Mouse (Mus musculus) brain, embryonic 14.5 days (tissue): ENCODE data around the gene Zhx3. TPM values are rescaled to one million over a fixed set of nuclear protein-coding genes. Genes with fewer than 3 reads are reported as not detected.

Experiments
- DNase-seq: peaks from one replicate; pipeline ENCODE4 v3.0.0-alpha.2; 2011; ENCODE audit warnings: low read depth
- CTCF ChIP-seq: fragments of 200-500 bp; IDR thresholded peaks from 2 replicates; pipeline ENCODE4 v1.5.1; 2012; ENCODE audit warnings: inconsistent platforms, mild to moderate bottlenecking, moderate library complexity, borderline replicate concordance; ENCODE audit not compliant: insufficient read depth, insufficient read length; ENCODE audit errors: extremely low read depth
- POLR2A ChIP-seq: fragments of 200-500 bp; IDR thresholded peaks from 2 replicates; pipeline ENCODE4 v1.6.1; 2012; ENCODE audit warnings: mild to moderate bottlenecking, inconsistent platforms, borderline replicate concordance; ENCODE audit not compliant: poor library complexity, insufficient read depth, insufficient read length, severe bottlenecking; ENCODE audit errors: extremely low read depth
- polyA plus RNA-seq: library from polyadenylated mRNA; depleted of rRNA; stranded (reverse); fragments of >200 nt; gene quantifications from 2 replicates; pipeline ENCODE4 v1.2.3, GENCODE M21; 2012

Zhx3 gene
- polyA plus RNA-seq, 1 experiment, result 14.5 TPM

DNA sequence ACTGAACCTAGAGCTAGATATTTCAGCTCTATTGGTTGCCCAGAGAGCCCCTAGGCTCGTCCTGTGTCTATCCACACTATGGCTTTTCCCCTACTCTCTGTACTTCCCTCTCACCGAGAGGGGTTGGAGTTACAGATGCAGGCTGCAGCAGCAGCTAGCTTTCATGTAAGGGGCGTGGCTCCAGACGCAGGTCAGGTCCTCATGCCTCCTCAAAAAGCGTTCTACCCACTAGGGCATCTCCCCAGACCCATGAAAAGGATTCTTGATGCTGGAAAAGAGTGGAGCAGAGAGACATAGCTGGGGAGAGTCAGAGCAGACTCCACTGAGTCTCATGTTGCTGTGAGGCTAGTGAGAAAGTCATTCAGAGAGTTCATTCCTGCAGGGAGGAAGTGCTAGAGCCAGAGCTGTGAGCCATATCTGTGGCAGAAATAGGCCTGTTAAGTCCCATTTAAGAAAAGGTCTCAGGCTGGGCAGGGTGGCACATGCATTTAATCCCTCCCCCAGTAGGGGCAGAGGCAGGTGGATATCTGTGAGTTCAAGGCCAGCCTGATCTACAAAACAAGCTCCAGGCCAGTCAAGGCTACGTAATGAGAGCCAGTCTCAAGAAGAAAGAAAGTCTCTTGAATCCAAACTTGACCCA is 8.8 kb upstream of the Zhx3 start:
- TF ChIP-seq POLR2A, result no peak
- no peak for TF ChIP-seq CTCF
- DNase-seq, result no peak

DNA sequence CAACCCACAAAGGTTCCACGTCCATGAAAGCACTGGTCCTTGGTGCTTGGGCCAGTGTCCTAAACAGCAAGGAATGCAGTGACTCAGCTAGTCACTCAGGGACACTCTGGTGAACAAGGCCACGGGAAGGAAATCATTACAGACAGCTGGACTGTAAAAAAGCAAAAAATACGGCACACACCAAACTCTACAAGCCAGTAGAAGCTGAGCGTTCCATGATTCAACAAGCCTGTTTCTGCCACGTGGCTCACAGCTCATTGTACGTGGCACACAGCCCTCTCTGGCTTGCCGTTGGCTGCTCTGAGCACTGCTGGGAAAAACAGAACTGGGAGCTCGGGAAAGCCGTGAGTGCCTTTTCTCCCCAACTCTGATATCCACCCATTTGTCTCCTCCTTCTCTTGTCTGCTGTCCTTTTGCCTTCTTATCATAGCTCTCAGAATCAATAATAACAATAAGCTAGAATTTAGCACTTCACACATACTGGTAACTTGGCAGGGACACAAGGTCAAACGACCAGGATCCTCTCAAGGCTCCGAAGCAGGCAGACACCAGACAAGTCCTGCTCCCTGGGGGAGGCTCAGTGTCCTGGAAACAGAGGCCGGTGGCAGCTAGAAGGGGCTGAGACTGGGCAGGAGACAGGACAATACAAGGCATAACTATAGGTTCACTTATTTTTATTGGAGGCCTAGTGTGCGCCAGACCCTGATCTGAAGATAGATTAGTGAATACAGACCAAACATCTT is 7.8 kb upstream of the Zhx3 start, which contains the start of gene Lpin3:
Gene Lpin3, plus strand, starts transcription at position 218 of the 743 bp plus-strand sequence.
- TF ChIP-seq POLR2A (no peak), CTCF (no peak)
- peak; percentile 15 for DNase-seq

DNA sequence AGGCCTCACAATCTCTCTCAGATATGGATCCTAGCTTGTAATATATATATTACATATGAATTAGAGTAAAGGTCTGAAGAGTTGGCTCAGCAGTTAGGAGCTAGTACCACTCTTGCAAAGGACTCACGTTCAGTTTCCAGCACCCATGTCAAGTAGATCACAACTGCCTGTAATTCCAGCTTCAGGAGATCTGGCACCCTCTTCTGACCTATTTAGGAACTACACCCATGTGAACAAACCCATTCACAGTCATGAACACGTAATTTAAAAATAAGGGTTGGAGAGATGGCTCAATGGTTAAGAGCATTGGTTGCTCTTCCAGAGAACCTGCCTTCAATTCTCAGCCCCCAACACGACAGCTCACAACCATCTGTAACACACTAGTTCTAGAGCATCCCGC is 3.3 kb upstream of the Zhx3 start:
- no peak for DNase-seq
- no peak for TF ChIP-seq POLR2A
- peak; percentile 28; the same call in 1 of the 2 replicates for TF ChIP-seq CTCF

DNA sequence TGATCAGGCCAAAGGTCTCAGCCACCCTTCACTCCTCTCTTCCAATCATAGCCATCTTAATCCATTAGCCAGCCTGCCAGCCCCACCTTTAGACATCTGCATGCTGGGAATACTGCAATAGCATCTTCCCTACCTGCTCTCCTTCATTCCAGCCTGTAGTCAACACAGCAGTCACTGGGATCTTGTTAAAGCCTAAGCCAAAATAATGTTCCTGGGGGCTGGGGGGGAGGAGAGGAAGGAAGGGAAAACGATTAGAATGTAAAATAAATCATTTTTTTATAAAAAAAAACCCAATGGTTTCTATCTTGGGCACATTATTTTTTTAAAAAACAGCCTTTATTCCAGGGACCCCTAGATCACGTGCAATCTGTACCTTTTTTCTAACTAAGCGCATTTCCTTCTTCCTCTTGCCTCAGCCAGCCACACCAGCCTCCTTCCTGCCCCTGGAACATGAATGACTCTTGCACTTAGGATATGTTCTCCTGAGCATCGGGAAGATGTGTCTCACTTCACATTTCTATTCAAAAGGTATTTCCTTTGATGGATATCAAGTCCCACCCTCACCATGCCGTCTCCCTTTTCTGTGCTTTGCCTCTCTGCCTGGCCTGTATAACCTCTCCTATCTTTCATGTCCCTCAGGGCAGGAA is 1.6 kb upstream of the Zhx3 start:
- no peak for DNase-seq

DNA sequence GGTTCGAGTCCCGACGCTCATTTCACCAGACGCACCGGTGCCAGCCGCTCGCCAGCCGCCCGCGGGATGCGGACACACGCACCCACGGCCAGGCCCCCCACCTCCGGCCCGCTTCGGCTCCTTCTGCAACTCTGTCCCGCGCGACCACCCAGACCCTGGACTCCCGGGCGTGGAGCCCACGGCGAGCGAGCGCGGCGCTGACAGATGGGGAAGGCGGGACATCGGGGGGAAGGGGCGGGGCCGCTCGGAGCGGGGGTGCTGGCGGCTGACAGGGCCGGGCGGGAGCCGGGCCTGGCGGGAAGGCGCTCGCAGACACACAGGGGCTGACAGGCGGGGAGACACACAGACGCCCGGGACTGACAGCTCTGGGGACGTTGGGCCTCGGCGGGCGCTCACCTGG is 403 bp downstream of the Zhx3 start:
- TF ChIP-seq POLR2A, result no peak
- no peak for TF ChIP-seq CTCF
- peak; percentile 87 for DNase-seq

More for the DNA sequence above, 1.6 kb upstream of the Zhx3 start:
- TF ChIP-seq CTCF (no peak), POLR2A (no peak)

DNA sequence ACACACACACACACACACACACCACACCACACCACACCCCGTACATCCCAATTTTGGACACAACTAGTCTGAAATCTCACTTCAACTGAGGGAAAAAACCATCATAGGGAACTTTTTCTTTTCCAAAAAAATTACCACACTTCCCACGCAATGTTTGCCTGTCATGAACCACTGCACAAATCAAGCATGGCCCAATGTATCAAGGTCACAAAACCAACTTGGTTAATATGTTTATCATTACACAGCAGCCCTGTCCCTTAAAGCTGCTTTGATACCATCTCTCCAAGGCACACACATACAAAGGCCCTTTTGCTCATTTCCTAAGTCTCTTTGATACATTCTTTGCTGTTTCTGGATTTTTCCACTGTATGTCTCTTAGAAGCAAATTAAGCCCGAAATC is 1.5 kb downstream of the Zhx3 start:
- no peak for DNase-seq
- TF ChIP-seq POLR2A, result no peak
- no peak for TF ChIP-seq CTCF

DNA sequence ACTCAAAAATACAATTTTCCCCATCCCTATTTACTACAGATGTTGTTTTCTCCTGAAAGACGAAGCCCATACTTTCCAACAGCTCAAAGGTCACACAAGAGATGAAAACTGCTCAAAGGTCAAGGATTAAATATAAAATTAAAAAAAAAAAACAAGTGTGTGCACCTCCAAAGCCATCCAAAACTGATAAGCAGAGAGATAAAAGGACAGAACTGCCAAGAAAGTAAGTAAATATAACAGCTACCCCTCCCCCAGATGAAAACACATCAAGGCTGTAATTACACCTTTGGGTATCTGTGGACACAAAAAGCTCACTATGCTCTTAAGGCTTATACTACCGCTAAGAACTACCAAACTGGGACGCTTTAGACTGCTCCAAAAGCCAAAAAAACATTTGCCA is 3.4 kb downstream of the Zhx3 start:
- no peak for DNase-seq
- TF ChIP-seq CTCF (no peak), POLR2A (no peak)

DNA sequence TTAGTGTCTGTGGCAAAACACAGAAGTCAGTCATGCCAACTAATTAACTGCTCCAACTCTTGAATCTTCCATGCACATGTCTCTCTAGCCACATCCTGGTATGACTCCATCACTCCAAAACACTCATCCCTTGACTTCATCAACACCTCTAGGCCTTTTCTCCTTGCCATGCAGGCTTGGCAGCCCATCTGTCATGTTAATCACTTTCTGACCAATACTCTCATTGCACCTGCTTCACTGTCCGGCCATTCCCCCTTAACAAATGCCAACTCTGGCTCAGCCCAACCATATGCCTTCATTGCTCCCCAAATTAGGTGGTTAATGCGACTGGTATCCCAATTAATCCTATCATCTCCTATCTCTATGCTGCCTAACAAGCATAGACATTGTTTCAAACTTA is 7.5 kb downstream of the Zhx3 start:
- DNase-seq, result peak; percentile 52

DNA sequence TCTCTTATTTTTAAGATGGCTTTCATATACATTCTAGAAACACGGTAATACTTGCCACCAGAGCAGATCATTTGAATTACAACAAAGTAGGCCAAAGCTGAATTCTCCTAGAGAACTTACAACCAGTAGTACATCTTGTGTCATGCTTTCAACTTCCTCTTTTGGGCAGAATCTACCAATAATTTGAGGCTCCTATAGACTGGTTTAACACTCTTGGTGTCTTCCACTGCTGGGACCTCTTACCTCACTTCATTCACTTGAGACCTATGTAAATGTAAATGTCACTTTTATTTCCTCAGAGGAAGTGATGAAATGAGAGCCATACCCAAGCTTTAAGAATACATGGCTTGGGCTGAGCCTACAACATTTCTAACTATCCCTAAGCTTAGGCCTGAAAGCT is 8.7 kb downstream of the Zhx3 start:
- TF ChIP-seq POLR2A, result no peak
- no peak for TF ChIP-seq CTCF

More for the DNA sequence above, 7.5 kb downstream of the Zhx3 start:
- TF ChIP-seq CTCF, result no peak
- no peak for TF ChIP-seq POLR2A

DNA sequence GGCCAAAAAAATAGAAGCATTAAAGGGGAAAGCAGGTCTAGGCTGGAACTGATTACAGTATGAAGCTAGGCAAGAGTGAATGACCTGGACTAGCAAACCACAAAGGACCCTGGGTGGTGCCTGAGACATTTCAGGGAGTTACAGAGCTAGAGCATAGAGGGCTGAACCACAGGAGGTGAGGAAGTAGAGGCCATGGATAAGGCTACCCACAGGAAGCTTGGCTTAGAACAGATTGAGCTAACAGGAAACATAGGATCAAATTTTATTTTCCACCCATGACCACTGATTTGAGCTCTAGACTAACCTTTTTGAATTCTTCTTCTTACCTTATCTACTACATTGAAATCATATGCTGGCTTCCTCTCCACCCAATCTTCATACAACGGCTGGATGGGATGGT is 12.4 kb downstream of the Zhx3 start:
- no peak for DNase-seq
- TF ChIP-seq CTCF, result no peak
- TF ChIP-seq POLR2A, result no peak

More for the DNA sequence above, 8.7 kb downstream of the Zhx3 start:
- DNase-seq, result no peak

DNA sequence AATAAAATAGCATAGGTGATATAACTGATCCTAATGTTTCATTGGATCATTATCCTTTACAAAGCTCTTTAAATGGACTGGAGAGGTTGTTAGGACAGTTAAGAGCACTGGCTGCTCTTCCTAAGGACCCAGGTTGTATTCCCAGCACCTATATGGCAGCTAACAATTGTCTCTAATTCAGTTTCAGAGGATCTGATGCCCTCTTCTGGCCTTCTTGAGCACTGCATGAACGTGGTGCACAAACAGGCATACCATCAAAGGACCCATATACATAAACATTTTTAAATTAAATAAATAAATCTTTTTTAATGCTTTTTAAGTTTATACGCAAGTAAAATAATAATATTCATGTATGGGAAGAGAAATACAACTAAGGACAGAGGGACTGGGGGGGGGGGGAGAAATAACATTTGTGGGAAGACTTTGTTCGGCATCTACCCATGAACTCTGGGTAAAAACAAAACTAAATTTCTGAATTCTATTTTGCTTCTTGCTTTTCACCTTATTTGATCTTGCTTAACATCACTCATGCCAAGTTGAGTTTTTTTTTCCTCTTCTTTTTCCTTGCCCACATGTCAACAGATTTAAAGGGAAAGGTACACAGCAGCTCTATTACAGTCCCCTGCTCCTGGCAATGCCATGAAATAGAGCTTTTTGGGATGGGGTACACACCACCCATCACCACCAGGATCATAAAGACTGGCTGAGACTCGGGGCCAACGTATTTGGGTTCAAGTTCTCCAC is 16.3 kb downstream of the Zhx3 start:
- TF ChIP-seq POLR2A (no peak), CTCF (no peak)
- DNase-seq, result no peak
